Mouse (Mus musculus) neural tube, embryonic 14.5 days (tissue): ENCODE measurements at regions not wholly inside any gene's neighbourhood (a gene's known extent, or its start where the extent isn't known, plus 50 kb on each side); places are given as distances from the start of the nearest gene placed in this dataset.

ENCODE experiments used
- ATAC-seq: fragments of 200-750 bp; cut with Nextera tagmentation; 2 replicates; pipeline ENCODE4 v1.8.0; 2017; ENCODE audit warnings: low read depth, mild to moderate bottlenecking, moderate TSS enrichment, moderate library complexity
- H3K27ac ChIP-seq: fragments of 300-500 bp; sonication (generic); 2 replicates; pipeline ENCODE4 v1.5.1; 2014; ENCODE audit warnings: low read depth, mild to moderate bottlenecking, control low read depth, low read length, moderate library complexity, mixed read lengths
- H3K27me3 ChIP-seq: fragments of 300-500 bp; sonication (generic); 2 replicates; pipeline ENCODE4 v1.6.1; 2014; ENCODE audit warnings: low read length; ENCODE audit not compliant: control insufficient read depth, insufficient read depth
- H3K36me3 ChIP-seq: fragments of 300-500 bp; sonication (generic); 2 replicates; pipeline ENCODE4 v1.6.1; 2014; ENCODE audit warnings: low read length, mixed read lengths; ENCODE audit not compliant: control insufficient read depth, insufficient read depth
- H3K4me1 ChIP-seq: fragments of 300-500 bp; sonication (generic); 2 replicates; pipeline ENCODE4 v1.6.1; 2014; ENCODE audit warnings: low read length; ENCODE audit not compliant: control insufficient read depth, insufficient read depth
- H3K4me2 ChIP-seq: fragments of 300-500 bp; sonication (generic); 2 replicates; pipeline ENCODE4 v1.6.1; 2014; ENCODE audit warnings: mild to moderate bottlenecking, low read depth, low read length, control low read depth
- H3K4me3 ChIP-seq: fragments of 300-500 bp; sonication (generic); 2 replicates; pipeline ENCODE4 v1.5.1; 2014; ENCODE audit warnings: low read depth, low read length, control low read depth, mixed read lengths
- H3K9ac ChIP-seq: fragments of 300-500 bp; sonication (generic); replicated peaks from 2 replicates; pipeline ENCODE4 v1.6.1; 2014; ENCODE audit warnings: low read depth, mild to moderate bottlenecking, control low read depth, low read length, mixed read lengths
- H3K9me3 ChIP-seq: fragments of 300-500 bp; sonication (generic); 2 replicates; pipeline ENCODE4 v1.6.1; 2016; ENCODE audit warnings: low read length; ENCODE audit not compliant: control insufficient read depth
- WGBS: fragments of 180-500 bp; shearing (Covaris S2); extraction: QIAGEN DNeasy Blood & Tissue Kit; methylation state at CpG from one replicate; pipeline ENCODE4 v1.1.7; 2014; 5-methylcytosine and 5-hydroxymethylcytosine counted together

- Histone ChIP-seq H3K36me3 (no peaks in the 10 kb centered on the region), H3K9me3 (no peaks in the 10 kb centered on the region), H3K9ac (no peak overlapping the region), H3K27ac (no peak overlapping the region), H3K4me1 (no peaks in the 10 kb centered on the region), H3K4me3 (no peak overlapping the region), H3K4me2 (no peak overlapping the region), H3K27me3 (no peaks in the 10 kb centered on the region)
- 89% methylated on average over 1 of the region's 1 CpGs for WGBS
- ATAC-seq: no peak
Observed at GRCm38 (mm10) chr7:64078646-64079045, 75.0 kb upstream of the Trpm1 start.

DNA sequence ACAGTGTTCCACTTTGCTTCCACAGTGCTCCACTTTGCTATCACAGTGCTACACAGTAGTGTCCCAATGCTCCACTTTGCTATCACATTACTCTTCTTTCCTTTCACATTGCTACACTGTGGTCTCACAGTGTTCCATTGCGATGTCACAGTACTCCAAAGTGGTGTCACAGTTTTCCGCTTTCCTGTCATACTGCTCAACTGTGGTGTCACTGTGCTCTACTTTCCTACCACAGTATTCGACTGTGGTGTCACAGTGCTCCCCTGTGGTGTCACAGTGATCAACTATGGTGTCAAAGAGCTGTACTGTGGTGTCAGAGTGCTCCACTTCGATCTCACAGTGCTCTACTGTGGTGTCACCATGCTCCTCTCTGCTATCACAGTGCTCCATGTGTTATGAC, 76.1 kb upstream of the Trpm1 start:
- 74% methylated on average over 4 of the region's 4 CpGs for WGBS
- no peaks in the 10 kb centered on the region for H3K9me3 ChIP-seq
- H3K27ac ChIP-seq: no peak overlapping the region
- H3K4me1 ChIP-seq: no peaks in the 10 kb centered on the region
- H3K4me3 ChIP-seq: no peak overlapping the region
- no peak for ATAC-seq
- no peaks in the 10 kb centered on the region for H3K27me3 ChIP-seq
- no peaks in the 10 kb centered on the region for H3K36me3 ChIP-seq
- H3K9ac ChIP-seq: no peak overlapping the region
- no peak overlapping the region for H3K4me2 ChIP-seq

GRCm38 (mm10) chr7:64076764-64077360, 76.8 kb upstream of the Trpm1 start:
- Histone ChIP-seq H3K4me1 (no peaks in the 10 kb centered on the region), H3K36me3 (no peaks in the 10 kb centered on the region), H3K9me3 (no peaks in the 10 kb centered on the region), H3K27ac (no peak overlapping the region), H3K4me3 (no peak overlapping the region), H3K9ac (no peak overlapping the region), H3K4me2 (no peak overlapping the region), H3K27me3 (no peaks in the 10 kb centered on the region)
- no peak for ATAC-seq
- WGBS: 93% methylated on average over 4 of the region's 4 CpGs

- H3K4me3 ChIP-seq: no peak overlapping the region
- H3K4me2 ChIP-seq: no peak overlapping the region
- no peaks in the 10 kb centered on the region for H3K27me3 ChIP-seq
- WGBS: 96% methylated on average over 1 of the region's 1 CpGs
- no peak overlapping the region for H3K27ac ChIP-seq
- no peak for ATAC-seq
- H3K9me3 ChIP-seq: no peaks in the 10 kb centered on the region
- H3K36me3 ChIP-seq: no peaks in the 10 kb centered on the region
- no peak overlapping the region for H3K9ac ChIP-seq
- H3K4me1 ChIP-seq: no peaks in the 10 kb centered on the region
Observed at GRCm38 (mm10) chr7:64075696-64076313, 77.8 kb upstream of the Trpm1 start.

DNA sequence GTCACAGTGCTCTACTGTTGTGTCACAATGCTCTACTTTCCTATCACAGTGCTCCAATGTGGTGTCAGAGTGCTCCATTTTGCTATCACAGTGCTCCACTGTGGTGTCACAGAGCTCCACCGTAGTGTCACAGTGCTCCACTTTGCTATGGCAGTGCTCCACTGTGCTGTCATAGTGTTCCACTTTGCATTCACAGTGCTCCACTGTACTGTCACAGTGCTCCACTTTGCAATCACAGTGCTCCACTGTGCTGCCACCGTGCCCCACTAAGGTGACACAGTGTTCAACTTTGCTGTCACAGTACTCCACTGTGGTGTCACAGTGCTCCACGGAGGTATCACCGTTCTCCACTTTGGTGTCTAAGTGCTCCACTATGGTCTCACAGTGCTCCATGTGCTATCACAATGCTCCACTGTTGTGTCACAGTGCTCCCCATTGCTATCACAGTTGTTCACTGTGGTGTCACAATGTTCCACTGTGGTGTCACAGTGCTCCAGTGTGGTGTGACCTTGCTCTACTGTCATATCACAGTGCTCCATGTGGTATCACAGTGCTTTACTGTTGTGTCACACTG, 78.9 kb upstream of the Trpm1 start:
- H3K27me3 ChIP-seq: no peaks in the 10 kb centered on the region
- H3K4me1 ChIP-seq: no peaks in the 10 kb centered on the region
- H3K4me2 ChIP-seq: no peak overlapping the region
- no peak overlapping the region for H3K27ac ChIP-seq
- ATAC-seq: peak; percentile 15; the same call in 1 of the 2 replicates
- no peak overlapping the region for H3K4me3 ChIP-seq
- no peaks in the 10 kb centered on the region for H3K36me3 ChIP-seq
- H3K9me3 ChIP-seq: no peaks in the 10 kb centered on the region
- 96% methylated on average over 4 of the region's 4 CpGs for WGBS
- no peak overlapping the region for H3K9ac ChIP-seq

DNA sequence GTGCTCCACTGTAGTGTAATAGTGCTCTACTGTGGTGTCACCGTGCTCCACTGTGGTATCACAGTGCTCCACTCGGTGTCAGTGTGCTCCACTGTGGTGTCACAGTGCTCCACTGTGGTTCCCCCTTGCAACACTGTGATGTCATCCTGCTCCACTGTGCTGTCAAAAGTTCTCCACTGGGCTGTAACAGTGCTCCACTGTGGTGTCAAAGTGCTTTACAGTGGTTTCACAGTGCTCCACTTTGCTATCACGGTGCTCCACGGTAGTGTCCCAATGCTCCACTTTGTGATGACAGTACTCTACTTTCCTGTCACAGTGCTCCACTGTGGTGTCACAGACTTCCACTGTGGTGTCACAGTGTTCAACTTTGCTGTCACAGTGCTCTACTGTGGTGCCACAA, 79.4 kb upstream of the Trpm1 start:
- Histone ChIP-seq H3K9ac (no peak overlapping the region), H3K4me1 (no peaks in the 10 kb centered on the region), H3K27me3 (no peaks in the 10 kb centered on the region), H3K36me3 (no peaks in the 10 kb centered on the region), H3K4me2 (no peak overlapping the region), H3K4me3 (no peak overlapping the region), H3K9me3 (no peaks in the 10 kb centered on the region), H3K27ac (no peak overlapping the region)
- WGBS: 95% methylated on average over 4 of the region's 4 CpGs
- peak; percentile 19; the same call in 1 of the 2 replicates for ATAC-seq

DNA sequence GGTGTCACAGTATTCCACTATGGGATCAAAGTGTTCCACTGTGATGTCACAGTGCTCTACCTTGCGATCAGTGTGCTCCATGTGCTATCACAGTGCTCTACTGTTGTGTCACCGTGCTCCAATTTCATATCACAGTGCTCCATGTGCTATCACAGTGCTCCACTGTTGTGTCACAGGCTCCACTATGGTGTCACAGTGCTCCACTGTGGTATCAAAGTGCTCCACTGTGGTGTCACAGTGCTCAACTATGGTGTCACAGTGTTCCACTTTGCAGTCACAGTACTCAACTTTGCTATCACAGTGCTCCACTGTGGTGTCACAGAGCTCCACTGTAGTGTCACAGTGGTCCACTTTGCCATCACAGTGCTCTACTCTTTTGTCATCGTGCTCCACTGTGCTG, 79.9 kb upstream of the Trpm1 start:
- no peak overlapping the region for H3K27ac ChIP-seq
- no peaks in the 10 kb centered on the region for H3K4me1 ChIP-seq
- H3K9ac ChIP-seq: no peak overlapping the region
- peak; percentile 36 for ATAC-seq
- H3K27me3 ChIP-seq: no peaks in the 10 kb centered on the region
- WGBS: 87% methylated on average over 3 of the region's 3 CpGs
- H3K36me3 ChIP-seq: no peaks in the 10 kb centered on the region
- H3K9me3 ChIP-seq: no peaks in the 10 kb centered on the region
- no peak overlapping the region for H3K4me3 ChIP-seq
- H3K4me2 ChIP-seq: no peak overlapping the region

GRCm38 (mm10) chr7:64070930-64071329, 82.7 kb upstream of the Trpm1 start:
- ATAC-seq: no peak
- H3K4me2 ChIP-seq: no peak overlapping the region
- WGBS: 93% methylated on average over 5 of the region's 5 CpGs

GRCm38 (mm10) chr7:64065529-64066247, 87.9 kb upstream of the Trpm1 start:
- Histone ChIP-seq H3K9ac (no peak overlapping the region), H3K36me3 (no peaks in the 10 kb centered on the region), H3K27me3 (no peaks in the 10 kb centered on the region), H3K4me3 (no peak overlapping the region), H3K27ac (no peak overlapping the region), H3K4me2 (no peak overlapping the region), H3K4me1 (no peaks in the 10 kb centered on the region), H3K9me3 (no peaks in the 10 kb centered on the region)
- ATAC-seq: no peak
- 86% methylated on average over 23 of the region's 23 CpGs for WGBS

More at GRCm38 (mm10) chr7:64070930-64071329, 82.7 kb upstream of the Trpm1 start:
- Histone ChIP-seq H3K27ac (no peak overlapping the region), H3K9ac (no peak overlapping the region), H3K9me3 (no peaks in the 10 kb centered on the region), H3K36me3 (no peaks in the 10 kb centered on the region), H3K27me3 (no peaks in the 10 kb centered on the region), H3K4me3 (no peak overlapping the region), H3K4me1 (no peaks in the 10 kb centered on the region)
